Mouse (Mus musculus) lung, embryonic 15.5 days (tissue): ENCODE data around the gene Ankrd53. TPM values are rescaled to one million over a fixed set of nuclear protein-coding genes. Genes with fewer than 3 reads are reported as not detected.

Experiments
- ATAC-seq: fragments of 200-750 bp; cut with Nextera tagmentation; 2 replicates; pipeline ENCODE4 v1.8.0; 2017; ENCODE audit warnings: moderate number of reproducible peaks, borderline replicate concordance; ENCODE audit not compliant: low FRiP score, low TSS enrichment; ENCODE audit errors: extremely low read depth
- H3K27ac ChIP-seq: fragments of 300-500 bp; sonication (generic); 2 replicates; pipeline ENCODE4 v1.5.1; 2015; ENCODE audit warnings: moderate library complexity, mild to moderate bottlenecking, inconsistent platforms
- H3K27me3 ChIP-seq: fragments of 300-500 bp; sonication (generic); 2 replicates; pipeline ENCODE4 v1.6.1; 2015; ENCODE audit warnings: inconsistent platforms
- H3K36me3 ChIP-seq: fragments of 300-500 bp; sonication (generic); 2 replicates; pipeline ENCODE4 v1.6.1; 2015; ENCODE audit warnings: inconsistent platforms
- H3K4me1 ChIP-seq: fragments of 300-500 bp; sonication (generic); 2 replicates; pipeline ENCODE4 v1.6.1; 2015; ENCODE audit warnings: inconsistent platforms
- H3K4me2 ChIP-seq: fragments of 300-500 bp; sonication (generic); 2 replicates; pipeline ENCODE4 v1.6.1; 2015; ENCODE audit warnings: inconsistent platforms, mild to moderate bottlenecking, moderate library complexity
- H3K4me3 ChIP-seq: fragments of 300-500 bp; sonication (generic); 2 replicates; pipeline ENCODE4 v1.5.1; 2015; ENCODE audit warnings: mild to moderate bottlenecking, inconsistent platforms
- H3K9ac ChIP-seq: fragments of 300-500 bp; sonication (generic); 2 replicates; pipeline ENCODE4 v1.6.1; 2015; ENCODE audit warnings: inconsistent platforms
- H3K9me3 ChIP-seq: fragments of 300-500 bp; sonication (generic); 2 replicates; pipeline ENCODE4 v1.6.1; 2016; ENCODE audit warnings: inconsistent platforms
- WGBS: fragments of 180-500 bp; shearing (Covaris S2); methylation state at CpG from one replicate; pipeline ENCODE4 v1.1.7; 2015; 5-methylcytosine and 5-hydroxymethylcytosine counted together
- polyA plus RNA-seq: library from polyadenylated mRNA; unstranded; fragments of >200 nt; fragmentation: Nextera tagmentation; extraction: Ambion mirVana; gene quantifications from 2 replicates; pipeline ENCODE4 v1.2.1, GENCODE M21; 2015

Gene Ankrd53
- polyA plus RNA-seq, 1 experiment from 2014 or later, result not detected

DNA sequence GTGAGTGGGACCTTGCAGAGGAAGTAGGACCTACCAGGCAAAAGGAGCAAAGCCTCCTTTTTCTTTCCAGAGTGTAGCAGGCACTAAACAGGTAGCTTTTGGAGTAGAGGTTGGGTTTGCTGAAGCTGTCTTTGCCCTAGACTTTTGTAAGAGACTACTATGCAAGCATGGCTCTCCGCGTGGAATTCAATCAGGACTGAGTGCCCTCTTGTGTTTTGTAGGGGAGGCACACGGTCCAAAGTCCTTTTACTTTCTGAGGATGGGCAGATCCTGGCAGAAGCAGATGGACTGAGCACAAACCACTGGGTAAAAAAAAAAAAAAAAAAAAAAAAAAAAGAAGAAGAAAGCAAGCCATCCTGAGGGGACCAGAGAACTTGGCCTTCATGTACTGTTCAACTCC lies 34.2 kb downstream of the Ankrd53 start:
- H3K4me1 ChIP-seq, result peaks cover 13% of the 10 kb centered on the region; the same call in 1 of the 2 replicates
- H3K27me3 ChIP-seq, result no peaks in the 10 kb centered on the region; the same call in 1 of the 2 replicates
- 55% methylated on average over 3 of the region's 3 CpGs for WGBS
- no peak overlapping the region for H3K27ac ChIP-seq
- no peak overlapping the region for H3K9ac ChIP-seq
- ATAC-seq, result no peak
- H3K9me3 ChIP-seq, result no peaks in the 10 kb centered on the region
- H3K4me3 ChIP-seq, result no peak overlapping the region
- peaks cover 14% of the 10 kb centered on the region for H3K36me3 ChIP-seq
- H3K4me2 ChIP-seq, result no peak overlapping the region

DNA sequence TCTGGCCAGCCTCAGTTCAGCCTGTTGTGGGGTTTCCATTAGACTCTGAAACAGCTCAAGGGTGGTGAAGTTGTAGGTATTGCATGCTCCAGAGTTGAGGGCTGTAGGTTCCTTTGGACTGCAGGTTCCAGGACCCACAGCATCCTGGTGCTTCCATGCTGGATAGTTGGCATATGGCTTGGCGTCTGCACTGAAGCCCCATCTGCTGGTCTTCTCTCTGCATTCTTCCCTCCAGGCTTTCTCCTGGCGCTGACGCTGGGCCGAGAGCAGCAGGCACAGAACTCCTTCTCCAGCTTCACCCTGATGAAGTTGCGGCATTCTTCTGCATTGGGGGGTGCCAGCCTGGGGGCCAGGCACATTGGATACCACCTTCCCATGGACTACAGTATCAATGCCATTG lies 39.6 kb downstream of the Ankrd53 start:
- Histone ChIP-seq H3K27ac (no peak overlapping the region), H3K4me1 (0 out of 2 replicates have a peak, but pooled peaks cover 5% of the 10 kb centered on the region), H3K4me2 (no peak overlapping the region), H3K4me3 (no peak overlapping the region), H3K27me3 (no peaks in the 10 kb centered on the region), H3K9me3 (no peaks in the 10 kb centered on the region), H3K36me3 (peaks cover 19% of the 10 kb centered on the region), H3K9ac (no peak overlapping the region)
- no peak for ATAC-seq
- 94% methylated on average over 5 of the region's 5 CpGs for WGBS

DNA sequence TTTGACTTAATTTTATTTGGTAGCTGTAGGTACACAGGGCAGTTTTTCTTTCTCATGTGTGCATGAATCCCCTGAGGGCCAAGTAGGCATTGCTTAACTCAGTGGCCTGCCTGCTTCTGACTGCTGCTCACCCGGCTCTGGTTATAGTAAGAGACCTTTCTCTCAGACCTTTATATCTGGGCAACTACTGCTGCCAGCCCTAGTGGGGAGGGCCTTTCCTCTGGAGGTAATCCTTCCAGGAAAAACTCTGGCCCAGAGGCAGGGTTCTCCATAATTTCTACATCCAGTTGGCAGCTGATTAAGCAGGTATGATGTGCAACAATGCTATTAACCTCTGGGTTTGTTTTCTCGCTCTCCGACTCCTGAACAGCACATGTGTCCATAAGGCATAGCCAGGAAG lies 40.4 kb downstream of the Ankrd53 start:
- 84% methylated on average over 3 of the region's 3 CpGs for WGBS
- ATAC-seq, result no peak

DNA sequence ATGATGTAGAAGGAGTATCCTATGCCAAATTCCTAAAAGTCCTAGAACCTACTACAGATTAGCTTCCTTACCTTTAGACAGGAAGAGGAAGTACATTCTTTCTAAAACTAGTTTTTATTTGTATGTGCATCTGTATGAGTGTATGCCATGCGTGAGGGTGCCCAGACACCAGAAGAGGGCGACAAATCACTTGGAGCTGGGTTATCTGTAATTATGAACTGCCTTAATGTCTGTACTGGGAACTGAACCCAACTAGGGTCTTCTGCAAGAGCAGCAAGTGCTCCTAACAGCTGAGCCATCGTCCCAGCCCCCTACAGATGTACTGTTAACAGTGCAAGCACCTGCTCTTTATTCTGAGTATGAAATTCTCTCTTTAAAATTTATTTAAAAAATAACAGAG lies 53.4 kb downstream of the Ankrd53 start:
- H3K9me3 ChIP-seq, result no peaks in the 10 kb centered on the region
- no peaks in the 10 kb centered on the region for H3K4me1 ChIP-seq
- peaks cover 22% of the 10 kb centered on the region for H3K36me3 ChIP-seq
- H3K27ac ChIP-seq, result no peak overlapping the region
- H3K9ac ChIP-seq, result no peak overlapping the region
- H3K4me2 ChIP-seq, result no peak overlapping the region
- H3K4me3 ChIP-seq, result no peak overlapping the region
- H3K27me3 ChIP-seq, result no peaks in the 10 kb centered on the region
- no peak for ATAC-seq
- 90% methylated on average over 3 of the region's 3 CpGs for WGBS

More for the DNA sequence above, 40.4 kb downstream of the Ankrd53 start:
- Histone ChIP-seq H3K36me3 (peaks cover 26% of the 10 kb centered on the region), H3K27me3 (no peaks in the 10 kb centered on the region), H3K4me1 (0 out of 2 replicates have a peak, but pooled peaks cover under 1% of the 10 kb centered on the region), H3K4me2 (no peak overlapping the region), H3K9ac (no peak overlapping the region), H3K4me3 (no peak overlapping the region), H3K27ac (no peak overlapping the region), H3K9me3 (no peaks in the 10 kb centered on the region)

Other genes with a start within 250 kb of the Ankrd53 start
- 172 and 210 TPM in 2 replicates for gene Actg2, start 226.4 kb upstream of the Ankrd53 start, polyA plus RNA-seq
- 21.0 and 23.3 TPM in 2 replicates for gene Stambp, start 189.9 kb upstream of the Ankrd53 start, polyA plus RNA-seq
- gene Clec4f, start 106.5 kb upstream of the Ankrd53 start, polyA plus RNA-seq, result not detected in 2 replicates
- not detected in 2 replicates for gene Cd207, start 84.8 kb upstream of the Ankrd53 start, polyA plus RNA-seq
- gene Vax2, start 51.4 kb upstream of the Ankrd53 start, polyA plus RNA-seq, result not detected in 2 replicates
- gene Atp6v1b1, start 19.7 kb upstream of the Ankrd53 start, polyA plus RNA-seq, result 0.35 and 0.45 TPM in 2 replicates
- 89.1 and 92.7 TPM in 2 replicates for gene Tex261, start 13.2 kb downstream of the Ankrd53 start, polyA plus RNA-seq
- 55.5 and 59.1 TPM in 2 replicates for gene Nagk, start 32.3 kb downstream of the Ankrd53 start, polyA plus RNA-seq
- gene Paip2b, start 69.1 kb downstream of the Ankrd53 start, polyA plus RNA-seq, result 20.0 and 21.0 TPM in 2 replicates
- gene Zfp638, start 104.5 kb downstream of the Ankrd53 start, polyA plus RNA-seq, result 57.7 and 59.1 TPM in 2 replicates
- gene Dysf, start 245.9 kb downstream of the Ankrd53 start, polyA plus RNA-seq, result 8.7 and 9.8 TPM in 2 replicates